Mouse (Mus musculus) E14TG2a.4 (cell line): ENCODE results near the gene Sema5b.

Source experiments
- CTCF ChIP-seq: conservative IDR thresholded peaks from 2 replicates; pipeline ENCODE4 v1.5.1; 2014; ENCODE audit warnings: low read length
- POU5F1 ChIP-seq: IDR thresholded peaks from 2 replicates; pipeline ENCODE4 v1.6.1; 2014; ENCODE audit warnings: low read length, borderline replicate concordance

DNA sequence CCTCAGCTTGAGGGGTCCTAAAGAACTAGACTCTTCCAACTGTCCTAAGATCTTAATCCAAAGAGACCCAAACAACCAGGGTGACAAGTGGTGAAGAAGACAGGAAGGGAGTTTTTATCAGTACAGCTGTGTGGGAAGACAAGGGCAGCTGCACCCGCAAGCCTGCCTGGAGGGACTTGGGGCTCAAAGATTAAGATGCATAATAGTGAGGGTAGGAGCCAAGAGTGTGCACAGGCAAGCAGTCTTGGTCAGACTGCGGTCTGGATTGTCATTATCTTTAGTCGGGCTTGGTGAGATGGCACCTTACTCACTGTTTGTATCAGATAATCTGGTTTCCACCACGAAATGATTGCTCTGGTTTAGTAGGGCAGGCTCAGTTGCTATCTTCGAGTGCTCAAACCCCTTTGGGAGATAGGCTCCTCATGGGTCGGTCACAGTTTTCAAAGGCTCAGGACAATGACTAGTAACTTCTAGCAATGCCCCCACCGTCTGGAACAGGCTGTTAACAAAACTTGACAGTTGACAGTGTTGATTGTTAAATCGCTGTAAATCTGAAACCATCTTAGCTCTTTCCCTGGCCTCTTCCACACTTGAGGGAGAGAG lies 136.7 kb downstream of the Sema5b start:
- TF ChIP-seq CTCF (no peak), POU5F1 (no peak)
